Mouse (Mus musculus) forebrain, embryonic 15.5 days (tissue): ENCODE measurements at regions not wholly inside any gene's neighbourhood (a gene's known extent, or its start where the extent isn't known, plus 50 kb on each side); places are given as distances from the start of the nearest gene placed in this dataset.

Experiments used
- ATAC-seq: fragments of 200-750 bp; cut with Nextera tagmentation; replicated peaks from 2 replicates; pipeline ENCODE4 v1.8.0; 2017; ENCODE audit warnings: mild to moderate bottlenecking, moderate TSS enrichment, moderate library complexity
- H3K27ac ChIP-seq: fragments of 300-500 bp; sonication (generic); replicated peaks from 2 replicates; pipeline ENCODE4 v1.5.1; 2015; ENCODE audit warnings: mild to moderate bottlenecking, inconsistent platforms
- H3K27me3 ChIP-seq: fragments of 300-500 bp; sonication (generic); 2 replicates; pipeline ENCODE4 v1.6.1; 2015; ENCODE audit warnings: inconsistent platforms
- H3K36me3 ChIP-seq: fragments of 300-500 bp; sonication (generic); 2 replicates; pipeline ENCODE4 v1.6.1; 2015; ENCODE audit warnings: mild to moderate bottlenecking, inconsistent platforms
- H3K4me1 ChIP-seq: fragments of 300-500 bp; sonication (generic); 2 replicates; pipeline ENCODE4 v1.6.1; 2015; ENCODE audit warnings: inconsistent platforms
- H3K4me2 ChIP-seq: fragments of 300-500 bp; sonication (generic); replicated peaks from 2 replicates; pipeline ENCODE4 v1.6.1; 2015; ENCODE audit warnings: mild to moderate bottlenecking, inconsistent platforms
- H3K4me3 ChIP-seq: fragments of 300-500 bp; sonication (generic); 2 replicates; pipeline ENCODE4 v1.5.1; 2015; ENCODE audit warnings: mild to moderate bottlenecking, inconsistent platforms
- H3K9ac ChIP-seq: fragments of 300-500 bp; sonication (generic); replicated peaks from 2 replicates; pipeline ENCODE4 v1.6.1; 2015; ENCODE audit warnings: mild to moderate bottlenecking, inconsistent platforms
- H3K9me3 ChIP-seq: fragments of 300-500 bp; sonication (generic); 2 replicates; pipeline ENCODE4 v1.6.1; 2016; ENCODE audit warnings: inconsistent platforms
- WGBS: fragments of 180-500 bp; shearing (Covaris S2); methylation state at CpG from one replicate; pipeline ENCODE4 v1.1.7; 2015; ENCODE audit warnings: mixed read lengths; 5-methylcytosine and 5-hydroxymethylcytosine counted together

DNA sequence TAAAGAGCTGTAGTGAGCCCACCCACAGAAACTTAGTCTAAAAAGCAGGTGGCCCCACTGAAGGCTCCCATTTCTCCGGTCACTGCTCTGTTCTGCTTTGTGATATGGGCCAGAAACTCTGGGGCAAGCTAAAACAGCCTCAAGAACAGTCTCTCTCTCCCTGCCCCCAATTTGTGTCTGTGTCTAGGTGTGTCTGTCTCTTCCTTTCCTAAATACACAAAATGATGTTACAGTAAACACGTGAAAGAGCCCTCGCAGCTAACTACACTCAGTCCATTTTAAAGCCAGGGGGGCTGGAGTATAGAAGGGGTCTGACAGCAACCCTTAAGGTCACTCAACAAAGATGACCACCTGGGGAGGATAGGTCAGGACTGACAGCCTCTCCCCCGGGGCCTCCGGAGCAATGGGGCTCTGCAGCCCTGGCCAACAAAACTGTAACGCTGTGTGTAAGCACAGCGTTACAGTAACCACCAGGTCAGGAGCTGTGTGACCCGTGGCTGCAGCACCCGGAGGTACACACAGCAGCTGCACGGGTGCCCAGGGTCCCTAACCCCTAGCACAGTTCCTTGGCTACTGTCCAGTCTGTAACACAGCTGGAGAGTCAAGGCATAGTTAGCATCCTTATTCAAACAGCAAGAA lies 168.0 kb downstream of the 3100002H09Rik start:
- ATAC-seq, result peak; percentile 57; the same call in 1 of the 2 replicates
- no peak overlapping the region for H3K9ac ChIP-seq
- H3K36me3 ChIP-seq, result no peaks in the 10 kb centered on the region
- no peaks in the 10 kb centered on the region; the same call in 1 of the 2 replicates for H3K27me3 ChIP-seq
- H3K9me3 ChIP-seq, result no peaks in the 10 kb centered on the region
- H3K4me1 ChIP-seq, result peaks cover 22% of the 10 kb centered on the region
- no peak overlapping the region for H3K27ac ChIP-seq
- no peak overlapping the region for H3K4me2 ChIP-seq
- WGBS, result 13% methylated on average over 10 of the region's 10 CpGs
- H3K4me3 ChIP-seq, result no peak overlapping the region

- Histone ChIP-seq H3K27ac (no peak overlapping the region), H3K4me1 (peaks cover 22% of the 10 kb centered on the region), H3K36me3 (no peaks in the 10 kb centered on the region), H3K27me3 (no peaks in the 10 kb centered on the region; the same call in 1 of the 2 replicates), H3K9ac (no peak overlapping the region), H3K9me3 (no peaks in the 10 kb centered on the region), H3K4me2 (no peak overlapping the region), H3K4me3 (no peak overlapping the region)
- 10% methylated on average over 15 of the region's 15 CpGs for WGBS
- no peak for ATAC-seq
Measured at GRCm38 (mm10) chr4:124441737-124442487, 168.7 kb downstream of the 3100002H09Rik start.

DNA sequence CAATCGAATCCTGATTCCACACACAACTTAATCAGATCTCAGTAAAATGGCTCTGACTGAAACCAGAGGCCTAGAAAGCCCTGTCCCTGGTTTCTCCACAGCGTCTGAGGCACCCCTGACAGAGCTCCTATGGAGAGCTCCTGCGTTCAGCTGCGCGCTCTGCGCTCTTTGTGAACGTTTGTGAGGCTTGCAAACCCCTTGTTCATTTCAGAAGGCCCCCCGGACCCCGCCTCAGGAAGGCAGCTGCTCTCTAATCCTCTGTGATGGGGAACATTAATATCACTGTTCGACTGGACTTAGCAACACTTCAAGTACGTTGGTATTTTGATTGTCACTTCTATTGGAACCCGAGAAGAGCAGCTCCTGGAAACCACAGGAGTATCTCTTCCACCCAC lies 175.6 kb downstream of the 3100002H09Rik start:
- H3K9me3 ChIP-seq, result no peaks in the 10 kb centered on the region
- H3K27ac ChIP-seq, result no peak overlapping the region
- no peak overlapping the region for H3K4me2 ChIP-seq
- H3K9ac ChIP-seq, result no peak overlapping the region
- peaks cover 11% of the 10 kb centered on the region; the same call in 1 of the 2 replicates for H3K4me1 ChIP-seq
- 26% methylated on average over 12 of the region's 12 CpGs for WGBS
- H3K4me3 ChIP-seq, result no peak overlapping the region
- ATAC-seq, result no peak
- H3K36me3 ChIP-seq, result no peaks in the 10 kb centered on the region
- H3K27me3 ChIP-seq, result no peaks in the 10 kb centered on the region

DNA sequence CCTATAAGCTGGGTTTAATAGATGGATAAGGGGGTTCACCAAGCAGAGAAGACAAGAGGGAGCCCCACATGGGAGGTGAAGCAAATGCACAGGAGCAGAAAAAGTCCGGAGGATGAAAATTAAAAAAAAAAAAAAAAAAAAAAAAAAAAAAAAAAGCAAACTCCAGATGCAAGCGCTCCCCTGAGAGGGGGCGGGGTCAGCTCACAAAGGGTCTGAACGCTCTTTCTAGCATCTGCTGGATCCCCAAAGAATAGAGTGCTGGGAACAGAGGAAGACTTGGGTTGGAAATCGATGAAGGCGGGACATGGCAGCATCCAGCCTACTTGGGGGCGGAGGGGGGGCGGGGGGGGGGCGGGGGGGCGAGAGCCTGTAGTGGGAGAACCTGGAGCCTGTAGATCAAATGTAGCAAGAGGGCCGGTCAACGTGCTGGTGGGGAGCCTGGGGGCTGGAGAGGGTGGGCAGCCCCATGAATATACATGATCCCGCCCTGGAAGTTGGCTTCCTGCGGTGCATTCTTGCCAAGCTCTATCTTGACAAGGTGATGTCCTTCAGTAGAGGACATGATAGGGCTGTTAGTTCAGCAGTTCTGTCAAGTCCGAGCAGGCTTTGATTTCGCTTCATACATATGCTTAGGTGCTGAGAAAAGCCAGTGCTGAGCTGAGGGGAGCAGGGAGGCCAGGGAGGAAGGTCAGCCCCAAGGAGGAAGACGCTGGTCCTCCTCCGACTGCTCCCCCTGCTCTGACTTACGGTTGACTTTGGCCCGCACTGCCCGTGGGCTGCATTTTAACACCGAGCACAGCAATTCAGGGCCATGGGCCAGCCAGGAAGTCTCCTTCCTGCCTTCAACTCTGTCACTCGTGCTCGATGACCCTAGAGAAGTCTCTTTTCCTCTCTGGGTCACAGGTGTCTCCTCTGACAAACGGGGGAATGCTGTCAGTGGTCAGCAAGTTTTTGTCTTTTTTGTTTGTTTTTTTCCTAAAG lies 176.3 kb downstream of the 3100002H09Rik start:
- ATAC-seq, result no peak
- H3K36me3 ChIP-seq, result no peaks in the 10 kb centered on the region
- 14% methylated on average over 24 of the region's 25 CpGs for WGBS
- H3K27ac ChIP-seq, result no peak overlapping the region
- peaks cover 11% of the 10 kb centered on the region; the same call in 1 of the 2 replicates for H3K4me1 ChIP-seq
- no peak overlapping the region for H3K9ac ChIP-seq
- H3K9me3 ChIP-seq, result no peaks in the 10 kb centered on the region
- H3K27me3 ChIP-seq, result no peaks in the 10 kb centered on the region
- no peak overlapping the region for H3K4me2 ChIP-seq
- no peak overlapping the region for H3K4me3 ChIP-seq

- WGBS, result 78% methylated on average over 9 of the region's 9 CpGs
Measured at GRCm38 (mm10) chr4:124433506-124433905, 177.1 kb downstream of the 3100002H09Rik start.

DNA sequence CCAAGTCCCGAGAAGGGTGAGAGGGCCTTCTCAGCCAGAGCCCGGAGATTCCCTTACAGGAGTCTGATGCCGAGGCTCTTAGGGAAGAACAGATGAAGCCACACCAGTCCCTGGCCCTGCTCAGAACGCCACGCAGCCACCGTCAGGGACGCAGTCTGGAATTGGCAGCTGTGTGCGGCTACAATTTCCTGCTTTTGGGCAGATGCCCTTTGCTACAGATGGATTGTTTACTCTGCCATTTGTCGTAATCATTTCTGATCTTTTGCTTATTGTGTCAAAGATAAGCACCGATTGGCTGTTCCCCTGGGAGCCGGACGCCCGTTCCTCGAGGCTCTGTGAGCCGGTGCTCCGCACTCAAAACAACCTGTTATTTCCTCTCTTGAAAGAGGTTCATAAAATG lies 179.4 kb downstream of the 3100002H09Rik start:
- 78% methylated on average over 16 of the region's 16 CpGs for WGBS
- Histone ChIP-seq H3K36me3 (no peaks in the 10 kb centered on the region), H3K27me3 (no peaks in the 10 kb centered on the region)

More at GRCm38 (mm10) chr4:124433506-124433905, 177.1 kb downstream of the 3100002H09Rik start:
- no peaks in the 10 kb centered on the region for H3K27me3 ChIP-seq
- no peak overlapping the region for H3K9ac ChIP-seq
- no peak overlapping the region for H3K4me3 ChIP-seq
- no peak for ATAC-seq
- H3K27ac ChIP-seq, result no peak overlapping the region
- H3K4me2 ChIP-seq, result no peak overlapping the region
- no peaks in the 10 kb centered on the region for H3K36me3 ChIP-seq
- H3K4me1 ChIP-seq, result peaks cover 11% of the 10 kb centered on the region; the same call in 1 of the 2 replicates
- H3K9me3 ChIP-seq, result no peaks in the 10 kb centered on the region

DNA sequence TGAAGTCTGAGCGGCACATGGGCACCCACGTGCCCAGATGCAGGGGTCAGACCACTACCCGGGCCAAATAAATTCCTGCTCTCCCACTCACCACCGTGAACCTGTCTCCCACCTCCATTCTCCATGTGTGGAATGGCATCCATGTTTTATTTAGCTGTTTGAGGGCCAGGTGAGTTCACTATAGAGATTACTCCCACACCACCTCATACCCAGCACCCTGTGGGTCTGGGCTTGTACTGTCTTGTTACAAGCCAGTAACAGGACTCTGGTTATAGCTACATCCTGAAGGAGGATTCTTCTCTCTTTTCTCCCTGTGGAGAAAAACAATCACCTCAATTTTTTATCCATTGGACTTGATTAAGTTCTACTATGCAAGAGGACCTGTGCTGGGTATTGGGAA lies 181.8 kb downstream of the 3100002H09Rik start:
- Histone ChIP-seq H3K4me2 (no peak overlapping the region), H3K4me1 (no peaks in the 10 kb centered on the region), H3K36me3 (no peaks in the 10 kb centered on the region), H3K4me3 (no peak overlapping the region), H3K27me3 (no peaks in the 10 kb centered on the region), H3K9ac (no peak overlapping the region), H3K27ac (no peak overlapping the region), H3K9me3 (no peaks in the 10 kb centered on the region)
- no peak for ATAC-seq
- 90% methylated on average over 4 of the region's 4 CpGs for WGBS

More for the DNA sequence above, 179.4 kb downstream of the 3100002H09Rik start:
- peaks cover 11% of the 10 kb centered on the region; the same call in 1 of the 2 replicates for H3K4me1 ChIP-seq
- no peak overlapping the region for H3K27ac ChIP-seq
- no peak overlapping the region for H3K4me3 ChIP-seq
- H3K4me2 ChIP-seq, result no peak overlapping the region
- no peak overlapping the region for H3K9ac ChIP-seq
- no peaks in the 10 kb centered on the region for H3K9me3 ChIP-seq
- ATAC-seq, result no peak

DNA sequence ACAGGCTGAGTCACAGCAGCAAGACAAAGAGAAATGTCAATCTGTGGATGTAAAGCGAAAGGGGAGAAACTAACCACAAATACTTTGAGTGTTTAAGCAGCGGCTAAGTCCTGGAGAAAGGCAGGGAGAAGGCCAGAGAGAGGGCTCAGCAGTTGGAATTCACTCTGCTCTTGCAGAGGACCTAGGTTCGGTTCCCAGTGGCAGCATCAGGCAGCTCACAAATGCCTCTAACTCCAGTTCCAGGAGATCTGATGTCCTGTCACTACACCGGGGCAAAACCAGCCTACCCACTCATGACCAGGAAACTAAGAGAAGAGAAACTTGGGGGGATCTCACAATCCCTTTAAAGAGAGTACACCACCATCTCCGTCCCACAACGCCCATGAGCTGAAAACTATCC lies 188.2 kb downstream of the 3100002H09Rik start:
- no peaks in the 10 kb centered on the region for H3K27me3 ChIP-seq
- H3K27ac ChIP-seq, result no peak overlapping the region
- WGBS, result 79% methylated on average over 6 of the region's 6 CpGs
- H3K4me1 ChIP-seq, result no peaks in the 10 kb centered on the region
- H3K9me3 ChIP-seq, result no peaks in the 10 kb centered on the region
- no peak overlapping the region for H3K4me2 ChIP-seq
- H3K9ac ChIP-seq, result no peak overlapping the region
- no peak overlapping the region for H3K4me3 ChIP-seq
- no peak for ATAC-seq
- H3K36me3 ChIP-seq, result no peaks in the 10 kb centered on the region

DNA sequence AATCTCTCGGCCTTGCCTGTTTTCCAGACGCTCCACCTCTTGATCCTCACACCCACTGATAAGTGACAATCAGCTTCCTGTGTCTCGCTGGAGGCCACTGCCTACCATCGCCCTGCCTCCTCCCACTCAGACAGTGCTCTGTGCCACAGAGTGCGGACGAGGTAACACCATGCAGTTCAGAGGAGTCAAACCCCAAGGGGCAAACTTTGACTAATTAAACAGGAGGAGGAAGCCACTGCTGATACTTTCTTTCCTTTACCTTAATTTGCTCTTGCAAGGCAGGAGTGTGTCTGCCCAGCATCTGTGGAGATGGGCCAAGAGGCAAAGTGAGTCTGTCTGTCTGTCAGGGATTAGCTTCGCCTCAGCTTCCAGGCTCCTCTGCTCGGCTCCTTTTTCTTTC lies 192.2 kb downstream of the 3100002H09Rik start:
- Histone ChIP-seq H3K4me2 (no peak overlapping the region), H3K4me1 (no peaks in the 10 kb centered on the region), H3K9ac (no peak overlapping the region), H3K27me3 (no peaks in the 10 kb centered on the region), H3K4me3 (no peak overlapping the region), H3K36me3 (no peaks in the 10 kb centered on the region), H3K9me3 (no peaks in the 10 kb centered on the region), H3K27ac (no peak overlapping the region)
- WGBS, result 47% methylated on average over 8 of the region's 8 CpGs
- ATAC-seq, result no peak

DNA sequence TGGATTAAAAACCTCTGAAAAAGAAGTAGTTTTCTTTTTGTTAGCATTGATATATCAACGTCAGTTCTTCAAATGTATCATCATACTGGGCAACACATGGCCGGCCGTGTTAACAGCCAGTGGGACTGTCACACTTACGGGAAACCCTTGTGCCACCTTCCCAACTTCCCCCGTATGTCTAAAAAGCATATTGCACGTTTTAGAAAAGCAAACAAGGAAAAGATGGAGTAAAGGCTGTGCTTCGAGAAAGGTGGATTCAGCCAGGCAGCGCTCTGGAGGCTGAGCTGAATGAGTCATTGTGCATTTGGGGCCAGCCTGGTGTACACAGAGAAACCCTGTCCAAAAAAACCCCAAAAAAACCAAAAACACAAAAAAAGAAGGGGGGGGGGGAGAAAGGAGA lies 193.4 kb downstream of the 3100002H09Rik start:
- no peak overlapping the region for H3K9ac ChIP-seq
- no peaks in the 10 kb centered on the region for H3K36me3 ChIP-seq
- H3K4me1 ChIP-seq, result no peaks in the 10 kb centered on the region
- no peak overlapping the region for H3K4me2 ChIP-seq
- no peaks in the 10 kb centered on the region for H3K9me3 ChIP-seq
- no peak overlapping the region for H3K4me3 ChIP-seq
- no peak for ATAC-seq
- WGBS, result 77% methylated on average over 8 of the region's 8 CpGs
- no peaks in the 10 kb centered on the region for H3K27me3 ChIP-seq
- H3K27ac ChIP-seq, result no peak overlapping the region

DNA sequence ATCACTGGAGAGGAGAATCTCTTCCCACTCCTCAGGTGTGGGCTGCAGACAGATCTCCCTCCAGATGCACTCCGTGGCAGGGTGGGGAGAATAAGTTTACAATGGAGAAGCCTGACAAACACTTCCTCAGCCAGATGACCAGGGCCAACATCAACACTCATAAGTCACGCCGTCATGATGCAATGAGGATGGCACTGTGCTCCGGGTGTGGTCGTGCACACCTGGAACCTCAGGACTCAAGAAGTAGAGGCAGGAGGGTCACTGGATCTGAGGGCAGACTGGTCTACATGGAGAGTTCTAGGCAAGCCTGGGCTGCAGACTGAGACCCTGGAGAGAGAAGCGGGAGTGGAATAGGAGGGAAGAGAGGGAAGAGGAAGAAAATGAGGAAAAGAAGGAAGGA lies 194.3 kb downstream of the 3100002H09Rik start:
- H3K36me3 ChIP-seq, result no peaks in the 10 kb centered on the region

GRCm38 (mm10) chr4:124414386-124414785 lies 196.2 kb downstream of the 3100002H09Rik start:
- H3K27me3 ChIP-seq, result no peaks in the 10 kb centered on the region
- H3K4me1 ChIP-seq, result no peaks in the 10 kb centered on the region
- no peak overlapping the region for H3K4me2 ChIP-seq
- WGBS, result 95% methylated on average over 7 of the region's 7 CpGs
- no peak overlapping the region for H3K27ac ChIP-seq
- H3K36me3 ChIP-seq, result no peaks in the 10 kb centered on the region
- no peak overlapping the region for H3K9ac ChIP-seq
- no peak overlapping the region for H3K4me3 ChIP-seq
- ATAC-seq, result no peak
- no peaks in the 10 kb centered on the region for H3K9me3 ChIP-seq

More for the DNA sequence above, 194.3 kb downstream of the 3100002H09Rik start:
- Histone ChIP-seq H3K27me3 (no peaks in the 10 kb centered on the region), H3K27ac (no peak overlapping the region), H3K9ac (no peak overlapping the region), H3K4me3 (no peak overlapping the region), H3K4me1 (no peaks in the 10 kb centered on the region), H3K9me3 (no peaks in the 10 kb centered on the region), H3K4me2 (no peak overlapping the region)
- 95% methylated on average over 6 of the region's 6 CpGs for WGBS
- no peak for ATAC-seq
